Mouse (Mus musculus): ENCODE results near the gene Map1a. TPM values are rescaled to one million over a fixed set of nuclear protein-coding genes. Genes with fewer than 3 reads are reported as not detected.

Gene Map1a
- total RNA-seq, 2 experiments from 2014 or later: 7.6 to 8.7 TPM

DNA sequence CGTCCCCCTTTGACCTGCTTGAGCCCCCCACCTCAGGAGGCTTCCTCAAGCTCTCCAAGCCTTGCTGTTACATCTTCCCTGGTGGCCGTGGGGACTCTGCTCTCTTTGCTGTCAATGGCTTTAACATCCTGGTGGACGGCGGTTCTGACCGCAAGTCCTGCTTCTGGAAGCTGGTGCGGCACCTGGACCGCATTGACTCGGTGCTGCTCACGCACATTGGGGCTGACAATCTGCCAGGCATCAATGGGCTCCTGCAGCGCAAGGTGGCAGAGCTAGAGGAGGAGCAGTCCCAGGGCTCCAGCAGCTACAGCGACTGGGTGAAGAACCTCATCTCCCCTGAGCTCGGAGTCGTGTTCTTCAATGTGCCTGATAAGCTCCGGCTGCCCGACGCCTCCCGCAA is 10.1 kb downstream of the Map1a start:
- DNase-seq: no peak
- intact Hi-C loops (cut with DNase I): no loop called here

DNA sequence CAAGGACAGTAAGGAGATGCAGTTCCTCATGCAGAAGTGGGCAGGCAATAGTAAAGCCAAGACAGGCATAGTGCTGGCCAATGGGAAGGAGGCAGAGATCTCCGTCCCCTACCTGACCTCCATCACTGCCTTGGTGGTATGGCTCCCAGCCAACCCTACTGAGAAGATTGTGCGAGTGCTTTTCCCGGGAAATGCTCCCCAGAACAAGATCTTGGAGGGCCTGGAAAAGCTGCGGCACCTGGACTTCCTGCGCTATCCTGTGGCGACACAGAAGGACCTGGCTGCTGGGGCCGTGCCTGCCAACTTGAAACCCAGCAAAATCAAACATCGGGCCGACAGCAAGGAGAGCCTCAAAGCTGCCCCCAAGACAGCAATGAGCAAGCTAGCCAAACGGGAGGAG is 10.6 kb downstream of the Map1a start:
- intact Hi-C loops (cut with DNase I): no loop called here
- no peak for DNase-seq

DNA sequence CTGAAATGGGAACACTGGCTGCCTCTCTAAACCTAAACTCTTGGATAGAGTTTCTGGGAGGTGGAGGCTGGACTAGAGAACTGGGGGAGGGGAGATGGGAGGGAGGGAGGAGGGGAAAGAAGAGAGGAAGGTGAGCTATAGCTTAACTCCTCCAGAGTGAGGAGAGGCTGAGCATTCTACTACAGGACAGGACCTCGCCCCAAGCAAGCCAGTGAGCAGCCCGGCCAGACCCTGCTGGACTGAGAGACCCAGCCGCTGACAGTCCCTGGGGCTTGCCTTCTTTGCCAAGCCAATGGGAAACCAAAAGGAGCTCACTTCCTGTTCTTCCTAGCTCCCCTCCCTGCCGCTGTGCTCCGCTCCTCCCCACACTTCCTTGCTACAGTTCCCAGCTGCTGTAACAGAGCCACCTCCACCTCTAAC is 19.6 kb downstream of the Map1a start:
- DNase-seq: peak; percentile 55 to 63
- intact Hi-C loops (cut with DNase I): no loop called here

DNA sequence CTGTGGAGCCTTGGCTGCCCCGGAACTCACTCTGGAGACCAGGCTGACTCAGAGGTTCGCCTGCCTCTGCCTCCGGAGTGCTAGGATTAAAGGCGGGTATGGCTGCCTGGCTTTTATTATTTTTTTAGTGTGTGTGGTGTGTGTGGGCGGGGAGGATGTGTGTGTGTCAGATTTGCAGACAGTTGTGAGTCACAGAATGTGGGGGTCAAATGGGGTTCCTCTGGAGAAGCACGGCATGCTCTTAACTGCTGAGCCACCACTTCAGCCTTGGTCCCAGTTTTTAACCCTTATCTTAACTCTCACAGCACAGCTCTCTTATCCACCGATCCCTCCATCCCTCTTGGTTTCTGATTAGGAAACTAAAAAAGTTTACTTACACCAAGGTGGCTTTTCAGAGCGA is 26.9 kb downstream of the Map1a start:
- no peak for DNase-seq
- intact Hi-C loops (cut with DNase I): no loop called here

DNA sequence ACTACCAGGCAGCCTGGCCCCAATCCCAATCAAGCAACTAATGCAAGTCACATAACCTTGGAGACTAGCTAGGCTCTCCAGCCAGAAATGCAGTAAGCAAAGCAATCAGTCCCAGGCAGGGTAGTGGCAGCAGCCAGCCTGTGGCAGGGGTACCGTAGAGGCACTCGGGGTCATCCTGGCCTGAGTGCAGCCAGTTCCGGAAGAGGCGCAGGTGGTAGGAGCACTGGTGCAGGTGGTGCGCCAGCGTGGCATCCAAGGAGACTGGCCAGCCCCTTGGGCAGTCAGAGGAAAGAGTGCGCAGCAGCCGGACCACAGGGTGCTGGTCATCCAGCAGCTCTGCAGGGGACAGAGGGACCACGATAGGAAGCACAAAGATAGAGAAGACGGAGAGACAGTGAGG is 33.6 kb downstream of the Map1a start:
- intact Hi-C loops (cut with DNase I): no loop called here
- DNase-seq: no peak

DNA sequence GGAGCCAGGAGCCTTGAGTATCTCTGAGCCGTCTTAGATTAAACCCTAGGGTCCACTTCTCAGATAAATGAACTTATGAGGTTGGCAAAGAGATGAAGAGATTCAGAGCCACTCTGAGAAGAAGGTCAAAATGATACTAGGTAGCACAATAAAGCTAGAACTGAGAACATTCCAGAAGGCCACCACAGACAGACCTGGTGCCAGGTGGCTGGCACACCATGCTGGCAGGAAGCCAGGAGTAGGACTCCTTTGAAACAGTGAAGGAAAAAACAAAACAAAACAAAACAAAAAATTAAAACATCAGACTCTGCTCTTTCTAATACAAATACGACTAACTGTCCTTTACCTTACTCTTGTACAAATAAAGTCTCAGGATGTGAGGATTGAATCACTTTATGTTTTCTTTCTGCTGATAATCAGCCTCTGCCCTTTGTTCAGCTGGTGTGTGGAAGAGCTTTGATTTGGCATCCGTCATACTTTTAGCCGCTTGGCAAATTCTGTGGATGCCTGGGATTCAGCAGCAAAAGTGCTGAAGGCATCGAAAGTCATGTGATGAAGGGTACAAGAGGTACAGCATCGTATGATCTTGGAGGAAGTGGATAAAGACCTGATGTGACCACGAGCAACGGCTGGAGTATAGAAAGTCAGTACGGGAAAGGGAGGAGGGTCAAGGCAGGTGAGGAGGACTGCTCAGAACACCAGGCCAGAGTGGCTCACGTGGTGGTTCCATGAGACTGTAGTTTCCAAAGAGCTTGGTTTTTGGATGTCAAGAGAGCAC is 34.5 kb downstream of the Map1a start:
- intact Hi-C loops (cut with DNase I): no loop called here
- DNase-seq: no peak

DNA sequence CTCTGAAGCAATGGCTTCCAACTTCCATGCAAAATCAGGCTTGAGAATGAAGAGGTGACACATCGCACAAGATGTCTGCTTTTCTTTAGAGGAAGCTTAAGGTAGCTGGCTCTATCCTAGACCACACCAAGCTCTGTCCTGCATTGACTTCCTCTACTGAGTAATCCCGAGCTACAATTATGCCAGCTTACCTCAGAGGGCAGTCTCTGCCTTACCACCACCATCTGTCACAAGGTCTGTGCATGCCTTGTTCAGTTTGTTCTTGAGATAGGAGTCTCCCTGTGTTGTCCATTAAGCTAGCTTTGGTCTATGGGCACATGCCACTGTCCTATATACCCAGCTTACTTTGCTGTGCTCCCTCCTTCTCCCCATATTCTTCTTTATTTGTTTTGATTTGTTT is 40.1 kb downstream of the Map1a start:
- no peak for DNase-seq

DNA sequence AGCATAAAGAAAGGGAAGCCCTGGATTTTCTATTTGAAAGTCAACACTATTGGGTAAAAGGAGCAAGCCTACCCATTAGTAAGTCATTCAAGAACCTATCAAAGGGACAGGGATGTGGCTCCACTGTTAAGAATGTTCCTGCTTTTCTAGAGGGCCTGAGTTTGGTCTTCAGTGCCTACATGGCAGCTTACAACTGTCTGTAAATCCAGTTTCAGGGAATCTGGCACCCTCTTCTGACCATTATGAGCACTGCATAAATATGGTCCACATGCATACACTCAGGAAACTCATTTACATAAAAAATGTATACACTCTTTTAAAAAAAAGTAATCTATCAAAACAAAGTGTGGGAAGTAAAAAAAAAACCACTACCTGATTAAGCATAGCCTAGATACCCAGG is 49.7 kb downstream of the Map1a start:
- intact Hi-C loops (cut with DNase I): no loop called here
- no peak for DNase-seq

More for the DNA sequence above, 40.1 kb downstream of the Map1a start:
- intact Hi-C loops (cut with DNase I): no loop called here

DNA sequence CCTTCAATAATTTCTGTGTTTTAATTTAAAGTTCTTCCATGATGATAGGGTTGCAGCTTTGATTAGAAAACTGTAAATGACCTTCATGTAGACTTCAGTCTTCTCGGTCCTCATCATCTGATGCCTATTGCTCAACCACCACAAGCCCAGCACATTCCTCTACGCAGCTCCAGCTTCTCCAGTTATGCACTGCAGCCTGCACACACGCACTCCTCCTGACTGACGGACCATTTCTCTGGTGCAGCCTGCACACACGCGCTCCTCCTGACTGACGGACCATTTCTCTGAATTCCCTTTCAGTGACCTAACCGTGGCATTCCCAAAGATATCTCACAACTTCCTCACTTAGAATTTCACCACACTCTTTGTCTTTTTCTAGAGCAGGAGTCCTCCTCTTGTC is 63.8 kb downstream of the Map1a start:
- intact Hi-C loops (cut with DNase I): loop anchor here (5.0 kb wide), 1 partner anchor 81 kb away; the partner anchor contains the start of gene Trp53bp1
- peak in 1 of 2 experiments; percentile 9 for DNase-seq

DNA sequence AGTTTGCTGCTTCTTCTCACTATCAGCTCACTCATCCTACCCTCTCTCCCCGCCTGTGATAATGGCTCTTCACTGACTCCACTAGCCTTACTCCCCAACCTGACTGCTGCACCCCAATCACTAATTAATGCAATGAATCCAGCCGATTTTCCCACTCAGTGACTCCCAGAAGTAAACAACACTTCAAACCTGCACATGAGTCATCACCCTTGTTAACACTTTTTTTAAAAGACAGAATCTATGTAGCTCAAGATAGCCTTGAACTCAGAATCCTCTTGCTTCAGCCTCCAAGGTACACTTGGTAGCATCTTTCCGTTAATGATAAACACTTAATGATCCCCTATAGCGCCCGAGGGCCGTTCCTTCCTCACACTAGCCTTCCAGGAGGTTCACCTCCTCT is 65.0 kb downstream of the Map1a start:
- no peak for DNase-seq
- intact Hi-C loops (cut with DNase I): loop anchor here (5.0 kb wide), 1 partner anchor 82 kb away; the partner anchor contains the start of gene Trp53bp1

DNA sequence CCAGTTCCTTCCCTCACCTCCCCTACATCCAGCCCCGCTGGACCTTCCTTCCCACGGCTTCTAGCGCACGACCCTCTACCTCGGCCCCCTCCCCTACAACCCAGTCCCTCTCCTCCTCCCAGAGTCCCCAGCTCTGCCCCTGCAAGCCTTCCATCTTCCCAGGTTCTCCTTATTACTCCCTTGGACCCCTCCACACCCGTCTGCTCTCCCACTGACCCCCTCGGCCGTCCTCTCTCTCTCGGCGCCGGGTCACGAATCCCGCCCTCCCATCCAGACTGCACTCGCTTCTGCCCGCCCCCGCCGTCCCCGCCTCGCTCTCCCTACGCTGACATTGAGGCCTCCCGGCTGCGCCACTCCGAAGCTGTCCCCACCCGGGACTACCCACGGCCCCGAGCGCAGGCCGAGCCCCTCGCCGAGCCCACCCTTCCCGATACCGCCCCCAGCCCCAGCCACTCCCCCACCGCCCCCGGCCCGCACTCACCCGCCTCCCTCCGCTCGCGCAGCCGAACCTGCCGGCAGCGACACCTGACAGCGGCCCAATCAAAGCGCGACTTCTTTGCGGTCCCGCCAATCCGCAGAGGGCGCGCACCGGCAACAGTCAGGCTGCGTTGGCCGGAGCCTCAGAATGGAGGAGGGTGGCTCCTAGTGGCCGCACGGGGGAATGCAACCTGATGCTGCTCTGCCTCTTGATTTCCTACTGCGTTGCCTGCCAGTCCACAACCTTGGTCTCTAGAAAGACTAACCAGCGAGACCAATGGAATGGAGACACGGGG is 65.6 kb downstream of the Map1a start, which contains the start of gene Ppip5k1:
Gene Ppip5k1 (minus strand): TSS at position 577 of the 773 bp plus-strand sequence.
- peak; percentile 95 to 97 for DNase-seq
- intact Hi-C loops (cut with DNase I): loop anchor here (5.0 kb wide), 1 partner anchor 83 kb away; the partner anchor contains the start of gene Trp53bp1

DNA sequence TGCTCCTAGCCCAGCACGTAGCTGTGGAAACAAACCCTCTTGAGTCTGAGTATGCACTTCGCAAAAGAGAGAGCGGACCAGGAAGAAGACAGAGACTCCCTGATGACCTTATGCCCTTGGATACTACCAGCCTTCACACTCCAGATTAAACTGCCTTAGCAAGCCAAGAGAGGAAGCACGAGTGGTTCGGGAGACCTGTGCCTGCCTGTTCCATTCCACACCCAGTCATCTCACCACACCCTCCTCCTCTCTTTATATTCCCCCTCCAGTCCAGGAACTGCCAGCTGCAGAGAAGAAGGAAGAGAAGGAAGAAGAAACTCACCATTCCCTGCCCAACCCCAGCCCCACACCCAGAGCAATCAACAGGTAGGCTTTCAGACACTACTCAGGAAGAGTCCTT is 68.1 kb downstream of the Map1a start, which contains the start of gene Ckmt1:
Gene Ckmt1 (plus strand): TSS at position 221 of the 400 bp plus-strand sequence.
- intact Hi-C loops (cut with DNase I): no loop called here
- DNase-seq: no peak

DNA sequence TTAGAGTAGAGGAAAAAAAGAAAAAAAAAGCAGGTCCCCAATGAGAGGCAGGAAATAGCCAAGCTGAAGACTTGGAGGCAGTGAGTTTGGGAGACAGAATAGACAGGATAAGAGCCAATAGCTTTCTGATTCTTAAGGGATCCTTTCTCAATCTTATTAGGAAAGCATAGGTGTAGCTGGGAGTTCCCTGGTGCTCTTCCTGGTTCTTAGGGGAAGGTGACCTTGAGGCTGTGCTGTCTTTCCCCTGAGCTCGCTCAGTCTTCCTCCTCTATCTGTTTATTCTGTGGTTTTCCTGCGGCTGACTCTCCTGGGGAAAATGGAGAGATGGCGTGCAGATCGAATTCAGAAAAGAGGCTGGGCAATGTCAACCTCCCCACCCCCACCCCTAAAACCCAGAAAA is 68.6 kb downstream of the Map1a start:
- no peak for DNase-seq
- intact Hi-C loops (cut with DNase I): no loop called here

DNA sequence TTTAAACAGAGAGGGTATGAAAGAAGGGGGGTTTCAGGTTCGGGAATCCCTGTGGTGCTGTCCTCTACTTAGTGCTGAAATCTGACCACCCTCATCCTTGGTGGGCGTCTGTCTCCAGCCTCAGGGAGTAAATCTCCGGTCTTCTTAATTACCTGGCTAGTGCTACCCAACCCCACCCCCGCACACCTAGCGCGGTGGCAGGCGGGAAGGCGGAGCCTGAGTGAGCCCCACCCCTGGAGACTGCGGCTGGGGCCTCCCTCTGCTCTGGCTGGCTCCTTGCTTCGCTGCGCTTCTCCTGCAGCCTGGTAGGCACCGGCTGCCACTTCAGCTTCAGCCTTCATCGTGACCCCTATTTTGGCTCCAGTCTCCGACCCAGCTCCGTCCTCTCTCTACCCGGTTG is 69.0 kb downstream of the Map1a start:
- intact Hi-C loops (cut with DNase I): no loop called here
- peak in 1 of 2 experiments; percentile 32 for DNase-seq

DNA sequence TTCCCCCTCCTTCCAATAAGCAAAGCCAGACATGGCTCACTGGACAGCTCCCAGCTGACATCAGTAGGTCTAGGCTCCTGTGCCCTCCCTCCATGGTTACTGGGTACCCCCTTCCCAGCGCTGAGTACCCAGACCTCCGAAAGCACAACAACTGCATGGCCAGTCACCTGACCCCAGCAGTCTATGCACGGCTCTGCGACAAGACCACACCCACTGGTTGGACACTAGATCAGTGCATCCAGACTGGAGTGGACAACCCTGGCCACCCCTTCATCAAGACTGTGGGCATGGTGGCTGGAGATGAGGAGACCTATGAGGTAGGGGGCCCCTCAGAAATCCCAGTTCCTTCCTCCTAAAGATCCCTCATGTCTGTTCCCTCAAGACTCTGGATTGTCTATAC is 70.1 kb downstream of the Map1a start:
- intact Hi-C loops (cut with DNase I): no loop called here
- DNase-seq: no peak

Other genes with a start within 250 kb of the Map1a start
- not detected for gene Tgm5, start 203.8 kb upstream of the Map1a start, total RNA-seq (2021)
- not detected for gene Tgm7, start 179.8 kb upstream of the Map1a start, total RNA-seq (2021)
- gene Adal, start 149.2 kb upstream of the Map1a start, total RNA-seq (2021): 10 to 100 TPM; 10.5 to 11.7 TPM
- gene Lcmt2, start 148.9 kb upstream of the Map1a start, total RNA-seq (2021): 1 to 10 TPM; 8.8 to 9.2 TPM
- gene Tubgcp4, start 118.9 kb upstream of the Map1a start, total RNA-seq (2021): 10 to 100 TPM; 15.5 to 16.1 TPM
- 1 to 10 TPM; 7.6 to 8.5 TPM for gene Zscan29, start 118.5 kb upstream of the Map1a start, total RNA-seq (2021)
- gene Trp53bp1, start 18.2 kb upstream of the Map1a start, total RNA-seq (2021): 10 to 100 TPM; 32.5 to 41.3 TPM
- gene Ppip5k1, start 65.8 kb downstream of the Map1a start, total RNA-seq (2021): 10 to 100 TPM; 27.2 to 31.4 TPM
- 1 to 10 TPM; 1.3 to 1.6 TPM for gene Ckmt1, start 68.1 kb downstream of the Map1a start, total RNA-seq (2021)
- gene Strc, start 97.6 kb downstream of the Map1a start, total RNA-seq (2021): not detected
- gene Pdia3, start 124.2 kb downstream of the Map1a start, total RNA-seq (2021): 100 to 1,000 TPM; 115 to 150 TPM
- 1 to 10 TPM; 3.2 to 3.9 TPM for gene Catsper2, start 124.2 kb downstream of the Map1a start, total RNA-seq (2021)
- not detected for gene Ell3, start 154.7 kb downstream of the Map1a start, total RNA-seq (2021)
- 100 to 1,000 TPM; 341 to 387 TPM for gene Serf2, start 159.6 kb downstream of the Map1a start, total RNA-seq (2021)
- 10 to 100 TPM; 18.2 to 20.4 TPM for gene Hypk, start 163.7 kb downstream of the Map1a start, total RNA-seq (2021)
- gene Serinc4, start 167.2 kb downstream of the Map1a start, total RNA-seq (2021): under 1 TPM in 1 of 2 experiments, not detected in 1; 0.17 TPM
- gene Mfap1b, start 184.5 kb downstream of the Map1a start, total RNA-seq (2021): 10 to 100 TPM; 25.7 to 25.9 TPM
- gene Mfap1a, start 217.1 kb downstream of the Map1a start, total RNA-seq (2021): 10 to 100 TPM; 27.2 to 28.2 TPM
- gene Wdr76, start 217.1 kb downstream of the Map1a start, total RNA-seq (2021): 1 to 10 TPM; 3.2 to 5.5 TPM